14 mouse cellular contexts compared by ENCODE assay signal in the genomic region with DNA sequence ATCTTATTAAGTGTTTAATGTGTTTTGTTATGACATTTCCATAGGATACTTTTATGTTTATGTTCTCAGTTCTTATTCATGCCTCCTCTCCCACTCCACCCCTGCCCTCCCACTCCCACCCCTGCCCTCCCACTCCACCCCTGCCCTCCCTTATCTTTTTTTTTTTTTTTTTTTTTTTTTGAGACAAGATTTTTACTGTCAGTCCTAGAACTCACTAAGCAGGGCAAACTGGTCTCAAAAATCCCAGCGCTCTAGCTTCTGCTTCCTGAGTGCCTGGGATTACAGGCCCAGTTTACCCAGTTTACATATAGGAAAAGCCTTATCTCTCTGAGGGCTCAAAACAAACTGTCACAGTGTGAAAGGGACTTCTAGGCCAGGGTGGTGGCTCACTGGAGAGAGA. TPM values are rescaled to one million over a fixed set of nuclear protein-coding genes. Genes with fewer than 3 reads are reported as not detected.
DNase-seq lines count a peak whose midpoint lies in the region; ATAC-seq and TF ChIP-seq lines count a peak whose summit lies in the region.
"Had no signal": no experiment of that assay in that cellular context is flagged by ENCODE, and none has a peak within 500 bp of the region (broad histone marks: within the 10 kb centered on the region; RNA-seq: fewer than 3 reads in every experiment).

No protein-coding gene starts in this region.

- H3K36me3 ChIP-seq in hindbrain, embryonic 12.5 days, result no peaks in the 10 kb centered on the region
- H3K36me3 ChIP-seq in hindbrain, embryonic 13.5 days, result no peaks in the 10 kb centered on the region
- no peaks in the 10 kb centered on the region for H3K36me3 ChIP-seq in lung, postnatal 0 days (ENCODE audit: insufficient read depth, low read length)
- H3K36me3 ChIP-seq in liver, embryonic 12.5 days, result no peaks in the 10 kb centered on the region
- no peaks in the 10 kb centered on the region for H3K36me3 ChIP-seq in forebrain, embryonic 10.5 days (replicated peaks)
- H3K36me3 ChIP-seq: embryonic facial prominence, embryonic 15.5 days had no signal

- H3K27me3 ChIP-seq in hindbrain, embryonic 12.5 days, result peaks cover 9% of the 10 kb centered on the region
- H3K27me3 ChIP-seq in hindbrain, embryonic 13.5 days, result peaks cover 38% of the 10 kb centered on the region
- H3K27me3 ChIP-seq in lung, postnatal 0 days (replicated peaks; ENCODE audit: insufficient read depth, low read length), result no peaks in the 10 kb centered on the region
- H3K27me3 ChIP-seq in liver, embryonic 12.5 days (replicated peaks), result peaks cover 54% of the 10 kb centered on the region
- H3K27me3 ChIP-seq in forebrain, embryonic 10.5 days (ENCODE audit: poor library complexity, severe bottlenecking), result no peaks in the 10 kb centered on the region
- H3K27me3 ChIP-seq: embryonic facial prominence, embryonic 15.5 days; Patski had no signal

- no peak overlapping the region for H3K4me2 ChIP-seq in hindbrain, embryonic 12.5 days (replicated peaks)
- H3K4me2 ChIP-seq in hindbrain, embryonic 13.5 days, result no peak overlapping the region
- H3K4me2 ChIP-seq in lung, postnatal 0 days (replicated peaks; ENCODE audit: low read depth, low read length), result 0 out of 2 replicates have a peak overlapping the region, but pooled peaks have one; percentile 3
- H3K4me2 ChIP-seq in liver, embryonic 12.5 days, result no peak overlapping the region
- H3K4me2 ChIP-seq: embryonic facial prominence, embryonic 15.5 days had no signal

- H3K9ac ChIP-seq in hindbrain, embryonic 12.5 days, result 0 out of 2 replicates have a peak overlapping the region, but pooled peaks have one; percentile 13
- no peak overlapping the region for H3K9ac ChIP-seq in hindbrain, embryonic 13.5 days
- no peak overlapping the region for H3K9ac ChIP-seq in lung, postnatal 0 days (replicated peaks; ENCODE audit: low read depth)
- no peak overlapping the region; the same call in 1 of the 2 replicates for H3K9ac ChIP-seq in liver, embryonic 12.5 days
- H3K9ac ChIP-seq: embryonic facial prominence, embryonic 15.5 days had no signal

- no peak for ATAC-seq in hindbrain, embryonic 12.5 days (ENCODE audit: low FRiP score)
- ATAC-seq in hindbrain, embryonic 13.5 days (ENCODE audit: low FRiP score), result no peak
- ATAC-seq in lung, postnatal 0 days, result no peak
- no peak for ATAC-seq in liver, embryonic 12.5 days
- ATAC-seq in erythroblast, adult 5-6 weeks (replicated peaks; ENCODE audit: low FRiP score, poor library complexity, severe bottlenecking), result no peak
- ATAC-seq: forebrain, embryonic 16.5 days; Patski had no signal

- H3K4me1 ChIP-seq in hindbrain, embryonic 12.5 days, result peaks cover 33% of the 10 kb centered on the region
- peaks cover 28% of the 10 kb centered on the region for H3K4me1 ChIP-seq in hindbrain, embryonic 13.5 days (replicated peaks)
- peaks cover 9% of the 10 kb centered on the region for H3K4me1 ChIP-seq in lung, postnatal 0 days (ENCODE audit: insufficient read depth, low read depth, low read length)
- peaks cover 15% of the 10 kb centered on the region for H3K4me1 ChIP-seq in liver, embryonic 12.5 days
- peaks cover 54% of the 10 kb centered on the region for H3K4me1 ChIP-seq in forebrain, embryonic 10.5 days

- H3K27ac ChIP-seq in hindbrain, embryonic 12.5 days, result no peak overlapping the region
- no peak overlapping the region for H3K27ac ChIP-seq in hindbrain, embryonic 13.5 days
- H3K27ac ChIP-seq in lung, postnatal 0 days (ENCODE audit: low read length), result peak overlapping the region; percentile 66
- peak overlapping the region; percentile 76 for H3K27ac ChIP-seq in liver, embryonic 12.5 days
- H3K27ac ChIP-seq in forebrain, embryonic 10.5 days, result no peak overlapping the region
- H3K27ac ChIP-seq: embryonic facial prominence, embryonic 15.5 days had no signal

- TF ChIP-seq CTCF in lung, postnatal 0 days (IDR thresholded peaks at IDR 0.05), result no peak

- WGBS in hindbrain, embryonic 12.5 days, result 88% methylated on average over 1 of the region's 1 CpGs
- WGBS in hindbrain, embryonic 13.5 days, result 88% methylated on average over 1 of the region's 1 CpGs
- WGBS in lung, postnatal 0 days, result 47% methylated on average over 1 of the region's 1 CpGs
- WGBS in liver, embryonic 12.5 days (ENCODE audit: insufficient replicate concordance), result 41% methylated on average over 1 of the region's 1 CpGs
- 79% methylated on average over 1 of the region's 1 CpGs for WGBS in forebrain, embryonic 10.5 days

- no peaks in the 10 kb centered on the region; the same call in 1 of the 2 replicates for H3K9me3 ChIP-seq in hindbrain, embryonic 12.5 days (replicated peaks)
- no peaks in the 10 kb centered on the region for H3K9me3 ChIP-seq in hindbrain, embryonic 13.5 days
- no peaks in the 10 kb centered on the region for H3K9me3 ChIP-seq in lung, postnatal 0 days (ENCODE audit: low read length)
- no peaks in the 10 kb centered on the region for H3K9me3 ChIP-seq in liver, embryonic 12.5 days (replicated peaks)
- H3K9me3 ChIP-seq in forebrain, embryonic 10.5 days, result no peaks in the 10 kb centered on the region
- H3K9me3 ChIP-seq: embryonic facial prominence, embryonic 15.5 days had no signal

- no peak for TF ChIP-seq EP300 in lung, postnatal 0 days (IDR thresholded peaks at IDR 0.05)

- DNase-seq in lung, postnatal 0 days (ENCODE audit: low spot score), result no peak
- no peak for DNase-seq in lung, postnatal 4 days
- DNase-seq in forebrain, embryonic 10.5 days (ENCODE audit: extremely low spot score, low spot score), result no peak
- DNase-seq: cerebellum, adult 11 months; gastrocnemius, postnatal 10 days; left cerebral cortex, postnatal 4 days; thymus, postnatal 36 days had no signal

- no peak overlapping the region for H3K4me3 ChIP-seq in hindbrain, embryonic 12.5 days
- no peak overlapping the region for H3K4me3 ChIP-seq in hindbrain, embryonic 13.5 days
- H3K4me3 ChIP-seq in lung, postnatal 0 days (ENCODE audit: low read depth, low read length), result no peak overlapping the region
- H3K4me3 ChIP-seq in liver, embryonic 12.5 days, result no peak overlapping the region
- H3K4me3 ChIP-seq in forebrain, embryonic 10.5 days, result no peak overlapping the region
- H3K4me3 ChIP-seq: embryonic facial prominence, embryonic 15.5 days had no signal

RNA-seq across cellular contexts. Expression of gene Ephb4, which starts 3.5 kb away (rescaled TPM):
- 40.9 and 45.0 TPM in 2 replicates for polyA plus RNA-seq in hindbrain, embryonic 12.5 days (2016; fragmentation: Nextera tagmentation; extraction: Ambion mirVana)
- polyA plus RNA-seq in hindbrain, embryonic 13.5 days (2015; fragmentation: Nextera tagmentation; extraction: Ambion mirVana), result 9.2 and 9.4 TPM in 2 replicates
- polyA plus RNA-seq in lung, postnatal 0 days (2015; fragmentation: Nextera tagmentation; extraction: Ambion mirVana), result 30.9 and 33.2 TPM in 2 replicates
- 14.2 and 15.7 TPM in 2 replicates for polyA plus RNA-seq in liver, embryonic 12.5 days (2016; fragmentation: Nextera tagmentation; extraction: Ambion mirVana)
- total RNA-seq in erythroblast, adult 5-6 weeks (2015; ENCODE audit: low replicate concordance), result not detected in 2 replicates
- total RNA-seq in erythroblast, adult 5-6 weeks (2017; ENCODE audit: low replicate concordance), result not detected in 2 replicates
- polyA plus RNA-seq in forebrain, embryonic 10.5 days (2016; fragmentation: Nextera tagmentation; extraction: Ambion mirVana), result 31.9 and 33.5 TPM in 2 replicates

RNA-seq across cellular contexts. Expression of gene Slc12a9, which starts 13.0 kb away (rescaled TPM):
- polyA plus RNA-seq in hindbrain, embryonic 12.5 days (2016; fragmentation: Nextera tagmentation; extraction: Ambion mirVana), result 21.9 and 23.6 TPM in 2 replicates
- polyA plus RNA-seq in hindbrain, embryonic 13.5 days (2015; fragmentation: Nextera tagmentation; extraction: Ambion mirVana), result 25.8 and 27.4 TPM in 2 replicates
- 8.2 TPM in 2 replicates for polyA plus RNA-seq in lung, postnatal 0 days (2015; fragmentation: Nextera tagmentation; extraction: Ambion mirVana)
- polyA plus RNA-seq in liver, embryonic 12.5 days (2016; fragmentation: Nextera tagmentation; extraction: Ambion mirVana), result 5.0 and 5.8 TPM in 2 replicates
- total RNA-seq in erythroblast, adult 5-6 weeks (2015; ENCODE audit: low replicate concordance), result 1.9 TPM in 2 replicates
- total RNA-seq in erythroblast, adult 5-6 weeks (2017; ENCODE audit: low replicate concordance), result 0.43 and 0.98 TPM in 2 replicates
- 10.6 and 11.8 TPM in 2 replicates for polyA plus RNA-seq in forebrain, embryonic 10.5 days (2016; fragmentation: Nextera tagmentation; extraction: Ambion mirVana)

RNA-seq across cellular contexts. Expression of gene Trip6, which starts 32.2 kb away (rescaled TPM):
- polyA plus RNA-seq in hindbrain, embryonic 12.5 days (2016; fragmentation: Nextera tagmentation; extraction: Ambion mirVana), result 40.0 and 40.7 TPM in 2 replicates
- 19.2 and 20.0 TPM in 2 replicates for polyA plus RNA-seq in hindbrain, embryonic 13.5 days (2015; fragmentation: Nextera tagmentation; extraction: Ambion mirVana)
- polyA plus RNA-seq in lung, postnatal 0 days (2015; fragmentation: Nextera tagmentation; extraction: Ambion mirVana), result 45.8 and 50.1 TPM in 2 replicates
- polyA plus RNA-seq in liver, embryonic 12.5 days (2016; fragmentation: Nextera tagmentation; extraction: Ambion mirVana), result 16.8 and 18.7 TPM in 2 replicates
- 0.96 and 2.1 TPM in 2 replicates for total RNA-seq in erythroblast, adult 5-6 weeks (2015; ENCODE audit: low replicate concordance)
- total RNA-seq in erythroblast, adult 5-6 weeks (2017; ENCODE audit: low replicate concordance), result 2.6 TPM in 1 of 2 replicates, not detected in the other
- polyA plus RNA-seq in forebrain, embryonic 10.5 days (2016; fragmentation: Nextera tagmentation; extraction: Ambion mirVana), result 70.3 and 73.0 TPM in 2 replicates

RNA-seq across cellular contexts. Expression of gene Srrt, which starts 38.9 kb away (rescaled TPM):
- polyA plus RNA-seq in hindbrain, embryonic 12.5 days (2016; fragmentation: Nextera tagmentation; extraction: Ambion mirVana), result 151 and 152 TPM in 2 replicates
- 105 and 113 TPM in 2 replicates for polyA plus RNA-seq in hindbrain, embryonic 13.5 days (2015; fragmentation: Nextera tagmentation; extraction: Ambion mirVana)
- polyA plus RNA-seq in lung, postnatal 0 days (2015; fragmentation: Nextera tagmentation; extraction: Ambion mirVana), result 30.9 and 32.7 TPM in 2 replicates
- 125 and 128 TPM in 2 replicates for polyA plus RNA-seq in liver, embryonic 12.5 days (2016; fragmentation: Nextera tagmentation; extraction: Ambion mirVana)
- 85.7 and 166 TPM in 2 replicates for total RNA-seq in erythroblast, adult 5-6 weeks (2015; ENCODE audit: low replicate concordance)
- total RNA-seq in erythroblast, adult 5-6 weeks (2017; ENCODE audit: low replicate concordance), result 227 and 383 TPM in 2 replicates
- polyA plus RNA-seq in forebrain, embryonic 10.5 days (2016; fragmentation: Nextera tagmentation; extraction: Ambion mirVana), result 205 and 209 TPM in 2 replicates

RNA-seq across cellular contexts. Expression of gene Ufsp1, which starts 52.0 kb away (rescaled TPM):
- polyA plus RNA-seq in hindbrain, embryonic 12.5 days (2016; fragmentation: Nextera tagmentation; extraction: Ambion mirVana), result 8.1 and 10.3 TPM in 2 replicates
- 12.9 and 14.1 TPM in 2 replicates for polyA plus RNA-seq in hindbrain, embryonic 13.5 days (2015; fragmentation: Nextera tagmentation; extraction: Ambion mirVana)
- 4.7 and 7.2 TPM in 2 replicates for polyA plus RNA-seq in lung, postnatal 0 days (2015; fragmentation: Nextera tagmentation; extraction: Ambion mirVana)
- 11.9 and 12.5 TPM in 2 replicates for polyA plus RNA-seq in liver, embryonic 12.5 days (2016; fragmentation: Nextera tagmentation; extraction: Ambion mirVana)
- 19.0 and 21.7 TPM in 2 replicates for total RNA-seq in erythroblast, adult 5-6 weeks (2015; ENCODE audit: low replicate concordance)
- total RNA-seq in erythroblast, adult 5-6 weeks (2017; ENCODE audit: low replicate concordance), result 16.6 and 27.9 TPM in 2 replicates
- polyA plus RNA-seq in forebrain, embryonic 10.5 days (2016; fragmentation: Nextera tagmentation; extraction: Ambion mirVana), result 10.3 and 10.4 TPM in 2 replicates

Comparison
In these comparisons a context has a peak if more than half of its experiments do, and no peak if none do; other contexts are left out.
1. H3K27ac ChIP-seq: peak in lung, postnatal 0 days (single experiment) and liver, embryonic 12.5 days (single experiment); none in hindbrain, embryonic 12.5 days (single experiment), hindbrain, embryonic 13.5 days (single experiment) and forebrain, embryonic 10.5 days (single experiment).